Mouse (Mus musculus) adrenal gland, postnatal 36 days (tissue): ENCODE data around the gene Obp1b. TPM values are rescaled to one million over a fixed set of nuclear protein-coding genes. Genes with fewer than 3 reads are reported as not detected.
"Not testable (repeated sequence)": the region's sequence is repeated elsewhere in the genome, so short reads cannot be mapped to it uniquely, and the experiment has no call there.

Experiments
- DNase-seq, 2 experiments: peaks; one replicate each; pipeline ENCODE4 v3.0.0; 2021; ENCODE audit warnings: mixed read lengths in 1 of 2
- long read RNA-seq, 2 experiments: library from polyadenylated mRNA; stranded (forward); transcript quantifications; one replicate each; pipeline ENCODE4 v2.0.0; 2021; ENCODE audit warnings: borderline sequencing depth in 2 of 2
- total RNA-seq, 2 experiments: library from RNA; stranded (reverse); gene quantifications; 2 replicates each; pipeline ENCODE4 v1.2.3; 2021

Obp1b gene
- not detected for total RNA-seq
- long read RNA-seq, experiment 1, result 0 reads
- long read RNA-seq, experiment 2, result 0 reads

GRCm38 (mm10) chrX:78186477-78186876 lies at the start of gene Obp1b:
Gene Obp1b (plus strand): TSS chrX:78186777.
- DNase-seq, result not testable (repeated sequence)

DNA sequence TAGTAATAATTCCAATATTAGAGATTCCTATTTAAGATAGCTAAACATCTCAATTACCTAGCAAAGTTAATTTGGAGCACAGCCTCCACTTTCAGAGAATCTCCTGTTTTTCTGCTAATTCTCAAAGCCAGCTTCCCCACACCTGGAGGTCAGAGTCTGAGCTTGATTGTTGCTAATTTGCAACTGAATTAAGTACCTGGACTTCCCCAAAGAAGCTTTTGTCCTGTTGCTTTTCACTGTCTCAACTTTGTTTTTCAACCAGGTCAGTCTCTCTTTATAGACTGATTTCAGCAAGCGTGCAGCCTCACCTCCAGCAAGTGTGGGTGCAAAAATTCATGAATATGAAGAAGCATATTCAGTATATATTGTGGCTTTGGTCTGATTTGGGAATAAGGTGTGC lies 15.6 kb downstream of the Obp1b start:
- not testable (repeated sequence) for DNase-seq

DNA sequence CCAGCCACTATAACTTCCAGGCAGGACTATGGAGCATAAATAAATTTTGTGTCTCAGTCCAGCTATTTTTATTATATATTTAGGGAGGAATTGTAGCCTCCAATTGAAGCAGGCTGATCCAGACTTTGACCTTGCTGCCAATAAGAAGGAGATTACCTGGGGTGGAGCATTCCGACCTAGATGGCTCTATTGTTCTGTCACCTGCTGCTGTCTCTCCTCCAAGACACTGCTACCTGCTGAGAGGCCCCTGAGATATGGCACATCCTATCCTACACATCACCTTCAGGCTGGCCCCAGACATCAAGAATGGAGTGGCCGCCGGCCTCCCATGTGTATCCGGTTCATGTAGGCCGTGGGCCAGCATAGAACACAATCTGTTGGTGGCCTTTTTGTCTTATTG lies 16.3 kb downstream of the Obp1b start:
- no peak for DNase-seq

Other genes with a start within 250 kb of the Obp1b start
- gene Obp1a, start 95.4 kb upstream of the Obp1b start, total RNA-seq, result not detected
- gene Gm5938, start 61.3 kb upstream of the Obp1b start, total RNA-seq, result not detected
- gene Gm14743, start 59.1 kb downstream of the Obp1b start, total RNA-seq, result not detected
- not detected for gene 4930480E11Rik, start 182.9 kb downstream of the Obp1b start, total RNA-seq